Mouse (Mus musculus): ENCODE measurements at regions not wholly inside any gene's neighbourhood (a gene's known extent, or its start where the extent isn't known, plus 50 kb on each side); places are given as distances from the start of the nearest gene placed in this dataset.

DNA sequence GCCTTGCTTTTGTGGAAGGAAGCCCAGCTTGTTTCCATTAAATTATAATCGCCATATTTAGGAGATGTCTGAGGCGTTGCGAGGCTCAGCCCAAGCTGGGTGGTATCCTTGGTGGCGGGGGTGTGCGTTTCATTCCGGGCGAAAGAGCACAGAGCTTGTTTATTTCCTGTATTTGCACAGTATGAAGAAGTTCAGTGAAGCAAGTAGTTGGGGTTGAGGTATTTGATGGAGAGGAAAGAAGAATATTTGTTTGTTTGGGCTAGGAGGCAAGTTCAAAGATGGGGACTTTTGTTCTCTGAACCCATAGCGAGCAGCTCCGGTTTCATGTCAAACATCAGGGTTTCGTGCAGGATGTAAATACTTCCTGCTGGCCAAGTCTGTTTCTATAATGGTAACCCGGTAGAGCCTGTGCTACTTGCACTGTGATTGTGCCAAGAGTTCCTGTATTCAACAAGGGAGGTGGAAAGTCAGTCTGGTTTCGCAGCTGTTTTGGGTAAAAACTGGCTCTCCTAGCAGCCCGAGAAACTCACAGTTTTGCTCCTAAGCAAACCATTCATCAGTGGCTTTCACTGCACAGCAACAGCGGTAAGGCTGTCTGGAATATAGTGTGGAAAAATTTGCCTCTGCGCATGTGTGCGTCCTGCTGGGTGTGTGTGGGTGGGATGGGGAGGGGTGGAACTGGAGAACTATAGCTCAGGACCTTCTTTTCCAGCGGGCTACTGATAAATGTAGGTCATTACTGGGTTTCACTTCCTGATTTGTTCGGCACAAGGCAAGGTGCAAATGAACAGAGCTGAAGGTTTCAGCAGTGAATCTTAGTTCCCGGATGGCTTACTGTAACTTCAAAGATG lies 306.7 kb upstream of the Nrip1 start:
- no peaks in the 10 kb centered on the region for H3K4me1 ChIP-seq
- 24% methylated on average over 19 of the region's 19 CpGs for WGBS
- H3K4me2 ChIP-seq, result peak overlapping the region; percentile 55
- H3K4me3 ChIP-seq (replicated peaks), result peak overlapping the region; percentile 30
- H3K27me3 ChIP-seq (replicated peaks), result no peaks in the 10 kb centered on the region
- H3K9ac ChIP-seq, result no peak overlapping the region
- H3K27ac ChIP-seq, result peak overlapping the region; percentile 70
- no peaks in the 10 kb centered on the region for H3K9me3 ChIP-seq
- ATAC-seq (ENCODE audit: insufficient read depth, low FRiP score, low read depth), result peak; percentile 80
- H3K36me3 ChIP-seq, result no peaks in the 10 kb centered on the region

GRCm38 (mm10) chr16:76678885-76679284 lies 305.3 kb upstream of the Nrip1 start:
- no peak for ATAC-seq (ENCODE audit: insufficient read depth, low FRiP score, low read depth)
- no peak overlapping the region for H3K4me3 ChIP-seq (replicated peaks)
- H3K4me2 ChIP-seq, result no peak overlapping the region
- no peak overlapping the region for H3K27ac ChIP-seq
- H3K9ac ChIP-seq, result no peak overlapping the region
- H3K9me3 ChIP-seq, result no peaks in the 10 kb centered on the region
- H3K4me1 ChIP-seq, result no peaks in the 10 kb centered on the region
- no peaks in the 10 kb centered on the region for H3K36me3 ChIP-seq
- H3K27me3 ChIP-seq (replicated peaks), result no peaks in the 10 kb centered on the region
- WGBS, result 77% methylated on average over 3 of the region's 3 CpGs

GRCm38 (mm10) chr16:76669795-76670194 lies 296.2 kb upstream of the Nrip1 start:
- no peak overlapping the region for H3K27ac ChIP-seq
- H3K27me3 ChIP-seq (replicated peaks), result no peaks in the 10 kb centered on the region
- no peak overlapping the region for H3K9ac ChIP-seq
- no peaks in the 10 kb centered on the region for H3K9me3 ChIP-seq
- H3K4me1 ChIP-seq, result no peaks in the 10 kb centered on the region
- H3K36me3 ChIP-seq, result no peaks in the 10 kb centered on the region
- no peak for ATAC-seq (ENCODE audit: insufficient read depth, low FRiP score, low read depth)
- WGBS, result 92% methylated on average over 4 of the region's 4 CpGs
- H3K4me2 ChIP-seq, result no peak overlapping the region
- H3K4me3 ChIP-seq (replicated peaks), result no peak overlapping the region

DNA sequence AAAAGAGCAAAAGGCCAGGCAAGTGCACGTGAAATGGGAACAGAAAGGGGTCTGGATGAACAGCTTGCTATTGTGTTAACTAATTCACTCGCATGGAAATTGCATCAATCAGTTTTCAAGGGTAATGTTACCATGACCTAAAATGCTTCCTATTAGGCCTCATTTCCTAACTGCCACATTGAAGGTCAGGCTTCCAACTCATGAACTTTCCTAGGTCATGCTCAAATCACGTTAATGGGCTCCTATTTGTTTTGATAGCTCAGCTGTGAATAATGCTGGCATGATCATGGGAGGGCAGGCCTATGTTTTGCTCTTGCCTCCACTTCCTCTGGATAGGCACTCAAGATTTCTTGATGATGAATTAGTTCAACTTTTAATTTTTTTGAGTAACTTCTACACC lies 293.4 kb upstream of the Nrip1 start:
- 47% methylated on average over 3 of the region's 3 CpGs for WGBS

DNA sequence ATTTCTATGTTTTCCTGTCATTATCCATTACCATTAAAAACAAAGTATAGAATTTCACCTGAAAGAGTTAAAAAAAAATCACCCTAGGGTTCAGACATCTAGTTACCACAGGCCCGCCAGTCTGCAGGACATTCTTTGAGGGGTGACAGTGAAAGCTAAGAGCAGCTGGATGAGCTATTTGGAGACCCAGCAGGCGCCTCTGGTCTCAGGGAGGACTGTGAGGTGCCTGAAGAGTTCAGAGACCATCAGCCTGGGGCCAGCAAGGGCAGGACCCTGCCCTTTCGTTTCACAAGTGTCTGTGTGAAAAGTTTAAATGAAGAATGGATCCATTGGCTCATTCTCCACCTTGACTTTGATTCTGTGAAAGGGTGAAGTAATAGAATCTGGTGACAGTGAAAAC lies 281.5 kb upstream of the Nrip1 start:
- H3K36me3 ChIP-seq, result no peaks in the 10 kb centered on the region
- H3K27ac ChIP-seq, result no peak overlapping the region
- 40% methylated on average over 3 of the region's 3 CpGs for WGBS

More for the DNA sequence above, 293.4 kb upstream of the Nrip1 start:
- ATAC-seq (ENCODE audit: insufficient read depth, low FRiP score, low read depth), result no peak
- Histone ChIP-seq H3K4me1 (no peaks in the 10 kb centered on the region), H3K27me3 (replicated peaks) (no peaks in the 10 kb centered on the region), H3K4me2 (no peak overlapping the region), H3K9me3 (no peaks in the 10 kb centered on the region), H3K4me3 (replicated peaks) (no peak overlapping the region), H3K36me3 (no peaks in the 10 kb centered on the region), H3K27ac (no peak overlapping the region), H3K9ac (no peak overlapping the region)

GRCm38 (mm10) chr16:76644281-76644680 lies 270.7 kb upstream of the Nrip1 start:
- H3K36me3 ChIP-seq, result no peaks in the 10 kb centered on the region
- 88% methylated on average over 6 of the region's 6 CpGs for WGBS
- H3K27ac ChIP-seq, result no peak overlapping the region
- H3K4me2 ChIP-seq, result no peak overlapping the region
- no peak overlapping the region for H3K4me3 ChIP-seq (replicated peaks)
- H3K4me1 ChIP-seq, result no peaks in the 10 kb centered on the region
- no peaks in the 10 kb centered on the region for H3K9me3 ChIP-seq
- no peak for ATAC-seq (ENCODE audit: insufficient read depth, low FRiP score, low read depth)
- H3K9ac ChIP-seq, result no peak overlapping the region
- H3K27me3 ChIP-seq (replicated peaks), result no peaks in the 10 kb centered on the region

More for the DNA sequence above, 281.5 kb upstream of the Nrip1 start:
- Histone ChIP-seq H3K4me2 (no peak overlapping the region), H3K4me3 (replicated peaks) (no peak overlapping the region), H3K9ac (no peak overlapping the region), H3K4me1 (no peaks in the 10 kb centered on the region), H3K9me3 (no peaks in the 10 kb centered on the region), H3K27me3 (replicated peaks) (no peaks in the 10 kb centered on the region)
- ATAC-seq (ENCODE audit: insufficient read depth, low FRiP score, low read depth), result no peak

- ATAC-seq (ENCODE audit: insufficient read depth, low FRiP score, low read depth), result no peak
Observed at GRCm38 (mm10) chr16:76643801-76644200, 270.2 kb upstream of the Nrip1 start.

DNA sequence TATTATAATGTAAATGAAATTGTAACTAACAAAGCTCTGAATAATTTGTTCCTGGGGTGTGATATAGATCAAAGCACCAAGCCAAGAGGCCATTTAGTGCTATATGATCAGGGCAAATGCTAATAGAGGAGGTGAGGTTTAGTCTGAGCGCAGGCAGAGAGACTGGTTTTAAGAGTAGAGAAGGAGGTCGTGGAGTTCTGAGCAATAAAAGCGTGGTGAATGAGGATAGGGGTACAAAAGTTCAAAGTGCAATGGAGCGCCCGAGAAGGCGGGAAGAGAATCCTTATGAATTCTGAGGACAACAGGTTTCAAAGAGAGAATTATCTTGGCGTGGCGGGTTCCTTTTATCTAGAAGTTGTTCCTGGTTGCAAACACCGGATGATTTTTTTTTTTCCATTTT lies 261.5 kb upstream of the Nrip1 start:
- WGBS, result 89% methylated on average over 9 of the region's 9 CpGs
- Histone ChIP-seq H3K9ac (no peak overlapping the region), H3K36me3 (no peaks in the 10 kb centered on the region), H3K4me2 (no peak overlapping the region), H3K27me3 (replicated peaks) (no peaks in the 10 kb centered on the region), H3K4me3 (replicated peaks) (no peak overlapping the region), H3K4me1 (no peaks in the 10 kb centered on the region), H3K27ac (no peak overlapping the region), H3K9me3 (no peaks in the 10 kb centered on the region)
- no peak for ATAC-seq (ENCODE audit: insufficient read depth, low FRiP score, low read depth)

More at GRCm38 (mm10) chr16:76643801-76644200, 270.2 kb upstream of the Nrip1 start:
- H3K4me3 ChIP-seq (replicated peaks), result no peak overlapping the region
- no peak overlapping the region for H3K9ac ChIP-seq
- H3K36me3 ChIP-seq, result no peaks in the 10 kb centered on the region
- H3K4me1 ChIP-seq, result no peaks in the 10 kb centered on the region
- H3K9me3 ChIP-seq, result no peaks in the 10 kb centered on the region
- H3K27me3 ChIP-seq (replicated peaks), result no peaks in the 10 kb centered on the region
- H3K4me2 ChIP-seq, result no peak overlapping the region
- no peak overlapping the region for H3K27ac ChIP-seq
- 95% methylated on average over 9 of the region's 9 CpGs for WGBS

- no peaks in the 10 kb centered on the region for H3K27me3 ChIP-seq (replicated peaks)
Observed at GRCm38 (mm10) chr16:76634196-76634698, 260.6 kb upstream of the Nrip1 start.

DNA sequence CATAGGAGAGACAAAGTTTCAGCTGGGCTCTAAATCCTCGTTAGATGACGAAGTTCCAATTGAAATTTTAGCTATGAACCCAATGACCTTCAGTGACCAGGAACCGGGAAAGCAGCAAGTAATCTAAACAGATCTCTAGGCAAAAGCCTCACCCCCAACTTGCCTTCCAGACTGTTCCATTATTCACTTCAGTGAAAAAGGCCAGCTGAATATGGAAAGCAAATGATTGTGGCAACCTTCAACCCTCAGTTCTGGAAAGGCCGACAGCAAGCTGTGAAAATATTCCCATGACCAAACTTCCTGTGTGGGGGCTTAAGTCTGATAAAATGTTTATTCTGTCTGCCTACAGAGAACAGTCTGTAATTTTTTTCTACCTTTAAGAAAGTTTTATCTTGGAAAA lies 252.5 kb upstream of the Nrip1 start:
- H3K36me3 ChIP-seq, result no peaks in the 10 kb centered on the region
- H3K27me3 ChIP-seq (replicated peaks), result no peaks in the 10 kb centered on the region
- no peaks in the 10 kb centered on the region for H3K4me1 ChIP-seq
- no peak overlapping the region for H3K4me3 ChIP-seq (replicated peaks)
- ATAC-seq (ENCODE audit: insufficient read depth, low FRiP score, low read depth), result no peak
- H3K27ac ChIP-seq, result no peak overlapping the region
- no peaks in the 10 kb centered on the region for H3K9me3 ChIP-seq
- no peak overlapping the region for H3K9ac ChIP-seq
- H3K4me2 ChIP-seq, result no peak overlapping the region
- 30% methylated on average over 4 of the region's 4 CpGs for WGBS

More at GRCm38 (mm10) chr16:76634196-76634698, 260.6 kb upstream of the Nrip1 start:
- H3K27ac ChIP-seq, result no peak overlapping the region
- H3K9ac ChIP-seq, result no peak overlapping the region
- ATAC-seq (ENCODE audit: insufficient read depth, low FRiP score, low read depth), result no peak
- no peaks in the 10 kb centered on the region for H3K36me3 ChIP-seq
- H3K4me3 ChIP-seq (replicated peaks), result no peak overlapping the region
- no peak overlapping the region for H3K4me2 ChIP-seq
- 77% methylated on average over 4 of the region's 4 CpGs for WGBS
- H3K9me3 ChIP-seq, result no peaks in the 10 kb centered on the region
- H3K4me1 ChIP-seq, result no peaks in the 10 kb centered on the region

DNA sequence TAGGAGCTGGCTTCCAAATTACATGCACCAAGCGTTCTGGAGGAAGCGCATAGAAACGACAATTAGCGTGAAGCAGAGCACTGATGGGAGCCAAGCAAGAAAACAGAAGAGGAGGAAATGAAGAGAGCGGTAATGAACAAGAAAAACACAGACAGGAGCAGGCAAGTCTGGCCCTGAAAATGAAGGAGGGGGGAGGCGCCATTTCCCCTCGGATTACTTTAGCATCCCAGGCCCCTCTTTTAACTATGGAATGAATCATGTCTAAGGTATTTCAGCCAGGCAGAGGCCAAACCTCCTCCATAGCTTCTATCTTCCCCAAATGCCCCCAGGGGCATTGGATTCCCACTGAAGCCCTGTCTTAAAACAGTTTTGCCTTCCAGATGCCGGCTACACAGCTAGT lies 248.1 kb upstream of the Nrip1 start:
- 60% methylated on average over 8 of the region's 8 CpGs for WGBS
- ATAC-seq (ENCODE audit: insufficient read depth, low FRiP score, low read depth), result no peak
- Histone ChIP-seq H3K4me3 (replicated peaks) (no peak overlapping the region), H3K36me3 (no peaks in the 10 kb centered on the region), H3K9me3 (no peaks in the 10 kb centered on the region), H3K4me1 (no peaks in the 10 kb centered on the region), H3K4me2 (no peak overlapping the region), H3K9ac (no peak overlapping the region), H3K27me3 (replicated peaks) (no peaks in the 10 kb centered on the region), H3K27ac (no peak overlapping the region)

GRCm38 (mm10) chr16:76618295-76618694 lies 244.7 kb upstream of the Nrip1 start:
- no peak overlapping the region for H3K9ac ChIP-seq
- 78% methylated on average over 7 of the region's 7 CpGs for WGBS
- no peak for ATAC-seq (ENCODE audit: insufficient read depth, low FRiP score, low read depth)
- no peak overlapping the region for H3K4me3 ChIP-seq (replicated peaks)
- no peak overlapping the region for H3K27ac ChIP-seq
- no peaks in the 10 kb centered on the region for H3K36me3 ChIP-seq
- no peaks in the 10 kb centered on the region for H3K9me3 ChIP-seq
- H3K4me1 ChIP-seq, result no peaks in the 10 kb centered on the region
- H3K4me2 ChIP-seq, result no peak overlapping the region
- H3K27me3 ChIP-seq (replicated peaks), result no peaks in the 10 kb centered on the region

Data from stomach, embryonic 15.5 days (tissue).